Mouse (Mus musculus) hindbrain, postnatal 0 days (tissue): ENCODE data around the gene Det1. TPM values are rescaled to one million over a fixed set of nuclear protein-coding genes. Genes with fewer than 3 reads are reported as not detected.

Experiments used
- ATAC-seq: fragments of 200-750 bp; cut with Nextera tagmentation; 2 replicates; pipeline ENCODE4 v1.8.0; 2017; ENCODE audit warnings: mild to moderate bottlenecking, moderate TSS enrichment, moderate library complexity
- DNase-seq: peaks from one replicate; pipeline ENCODE4 v3.0.0-alpha.2; 2015; ENCODE audit warnings: low spot score
- H3K27ac ChIP-seq: fragments of 300-500 bp; sonication (generic); 2 replicates; pipeline ENCODE4 v1.5.1; 2014; ENCODE audit warnings: mild to moderate bottlenecking
- H3K27me3 ChIP-seq: fragments of 300-500 bp; sonication (generic); 2 replicates; pipeline ENCODE4 v1.6.1; 2014; ENCODE audit warnings: low read length, mixed read lengths; ENCODE audit not compliant: insufficient read depth
- H3K36me3 ChIP-seq: fragments of 300-500 bp; sonication (generic); 2 replicates; pipeline ENCODE4 v1.6.1; 2014; ENCODE audit warnings: low read length, mixed read lengths; ENCODE audit not compliant: insufficient read depth
- H3K4me1 ChIP-seq: fragments of 300-500 bp; sonication (generic); 2 replicates; pipeline ENCODE4 v1.6.1; 2014; ENCODE audit warnings: antibody characterized with exemption, low read length, mixed read lengths; ENCODE audit not compliant: insufficient read depth
- H3K4me2 ChIP-seq: fragments of 300-500 bp; sonication (generic); 2 replicates; pipeline ENCODE4 v1.6.1; 2014; ENCODE audit warnings: low read depth, mild to moderate bottlenecking, low read length, moderate library complexity, mixed read lengths
- H3K4me3 ChIP-seq: fragments of 300-500 bp; sonication (generic); 2 replicates; pipeline ENCODE4 v1.5.1; 2014; ENCODE audit warnings: low read length
- H3K9ac ChIP-seq: fragments of 300-500 bp; sonication (generic); replicated peaks from 2 replicates; pipeline ENCODE4 v1.6.1; 2014; ENCODE audit warnings: mild to moderate bottlenecking, low read length, moderate library complexity, mixed read lengths
- H3K9me3 ChIP-seq: fragments of 300-500 bp; sonication (generic); 2 replicates; pipeline ENCODE4 v1.6.1; 2016; ENCODE audit warnings: low read length, mixed read lengths
- CTCF ChIP-seq: IDR thresholded peaks from 2 replicates; pipeline ENCODE4 v1.5.1; 2016; ENCODE audit warnings: antibody characterized with exemption, control low read depth, low read depth
- WGBS: fragments of 180-500 bp; shearing (Covaris S2); extraction: QIAGEN DNeasy Blood & Tissue Kit; methylation state at CpG from one replicate; pipeline ENCODE4 v1.1.7; 2014; 5-methylcytosine and 5-hydroxymethylcytosine counted together
- polyA plus RNA-seq: library from polyadenylated mRNA; unstranded; fragments of >200 nt; fragmentation: Nextera tagmentation; extraction: Ambion mirVana; gene quantifications from 2 replicates; pipeline ENCODE4 v1.2.1, GENCODE M21; 2015
- total RNA-seq: library from RNA; depleted of rRNA; stranded (reverse); fragments of >200 nt; gene quantifications from 2 replicates; pipeline ENCODE4 v1.2.3, GENCODE M21; 2014

Det1 gene
- total and polyA plus RNA-seq, 2 experiments from 2014 or later, result 6.4 to 10.4 TPM

- Histone ChIP-seq H3K36me3 (no peaks in the 10 kb centered on the region), H3K9me3 (no peaks in the 10 kb centered on the region), H3K9ac (no peak overlapping the region), H3K27ac (no peak overlapping the region), H3K4me2 (no peak overlapping the region), H3K4me3 (no peak overlapping the region), H3K4me1 (no peaks in the 10 kb centered on the region), H3K27me3 (no peaks in the 10 kb centered on the region)
- TF ChIP-seq CTCF, result no peak
- no peak for DNase-seq
- 81% methylated on average over 3 of the region's 3 CpGs for WGBS
- no peak for ATAC-seq
Observed at GRCm38 (mm10) chr7:78803841-78804240, 43.2 kb downstream of the Det1 start.

DNA sequence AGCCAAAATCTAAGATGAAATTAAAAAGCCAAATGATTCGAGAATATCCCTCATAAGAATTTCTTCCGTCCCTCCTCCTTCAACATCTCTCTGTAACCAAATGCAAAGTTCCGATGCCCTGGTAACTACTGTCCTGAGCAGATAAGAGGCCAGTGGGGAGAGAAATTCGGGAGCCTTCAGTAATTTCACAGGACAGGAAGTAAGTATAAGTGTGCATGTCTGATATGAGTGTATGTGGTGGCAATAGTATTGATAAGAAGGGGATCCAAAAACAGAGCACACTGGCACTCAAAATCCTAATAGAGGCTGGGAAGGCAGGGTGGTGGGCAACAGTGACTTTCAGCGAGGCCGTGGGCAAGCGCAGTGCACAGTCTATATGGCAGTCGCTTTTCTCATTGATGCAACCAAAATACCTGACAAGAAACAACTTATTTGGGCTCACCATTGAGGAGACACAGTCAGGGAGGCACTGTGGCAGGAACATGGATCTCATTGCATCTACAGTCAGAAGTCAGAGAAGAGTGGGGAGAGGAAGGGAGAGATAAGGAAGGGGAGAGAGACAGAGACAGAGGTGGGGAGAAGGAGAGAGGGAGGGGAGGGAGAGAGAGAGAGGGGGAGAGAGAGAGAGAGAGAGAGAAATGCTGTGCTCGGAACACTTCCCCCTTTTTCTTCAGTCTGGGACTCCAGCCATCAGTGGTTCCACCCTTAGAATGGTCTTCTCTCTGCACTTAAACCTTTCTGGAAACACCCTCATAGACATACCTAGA lies 47.1 kb downstream of the Det1 start:
- H3K9ac ChIP-seq, result no peak overlapping the region
- no peak for ATAC-seq
- TF ChIP-seq CTCF, result no peak
- no peak overlapping the region for H3K4me3 ChIP-seq
- H3K4me1 ChIP-seq, result 0 out of 2 replicates have a peak, but pooled peaks cover 2% of the 10 kb centered on the region
- H3K9me3 ChIP-seq, result no peaks in the 10 kb centered on the region
- no peaks in the 10 kb centered on the region for H3K36me3 ChIP-seq
- H3K4me2 ChIP-seq, result no peak overlapping the region
- no peak overlapping the region for H3K27ac ChIP-seq
- no peaks in the 10 kb centered on the region for H3K27me3 ChIP-seq
- WGBS, result 77% methylated on average over 9 of the region's 9 CpGs
- DNase-seq, result no peak

DNA sequence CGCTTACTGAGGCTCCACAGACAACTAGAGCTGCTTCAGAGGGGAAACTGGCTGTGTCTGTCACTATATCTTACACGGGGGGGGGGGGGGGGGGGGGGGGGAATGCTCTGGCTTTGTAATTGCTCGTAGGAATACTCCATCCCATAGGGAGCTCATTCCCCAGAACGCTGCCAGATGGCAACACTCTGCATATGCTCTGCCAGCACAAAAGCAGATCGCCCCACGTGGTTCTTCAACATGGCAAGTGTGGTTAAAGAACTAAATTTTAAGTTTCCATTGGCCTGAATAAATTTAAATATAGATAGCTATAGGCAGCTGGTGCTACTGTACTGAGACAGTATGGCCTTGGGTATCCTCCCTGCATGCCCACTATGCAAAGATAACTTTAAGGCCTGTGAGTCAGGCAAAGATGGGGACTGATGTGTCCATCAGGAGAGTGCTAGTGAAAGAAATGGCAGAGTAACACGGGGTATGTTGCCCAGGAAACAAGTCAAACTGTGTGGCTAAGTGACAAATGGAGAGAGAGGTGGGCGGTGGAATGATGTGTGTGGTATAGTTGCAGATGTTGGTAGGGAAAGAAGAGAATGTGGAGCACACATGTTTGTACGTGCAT lies 49.1 kb downstream of the Det1 start:
- ATAC-seq, result peak; percentile 64
- WGBS, result 27% methylated on average over 8 of the region's 9 CpGs
- no peak for TF ChIP-seq CTCF
- Histone ChIP-seq H3K27ac (no peak overlapping the region), H3K9me3 (no peaks in the 10 kb centered on the region), H3K9ac (no peak overlapping the region), H3K27me3 (no peaks in the 10 kb centered on the region), H3K4me1 (0 out of 2 replicates have a peak, but pooled peaks cover 3% of the 10 kb centered on the region), H3K36me3 (no peaks in the 10 kb centered on the region), H3K4me2 (no peak overlapping the region), H3K4me3 (no peak overlapping the region)
- DNase-seq, result peak; percentile 65

- no peaks in the 10 kb centered on the region for H3K36me3 ChIP-seq
- H3K27me3 ChIP-seq, result no peaks in the 10 kb centered on the region
- no peak overlapping the region for H3K4me3 ChIP-seq
- DNase-seq (no peak), ATAC-seq (no peak)
- no peak overlapping the region for H3K27ac ChIP-seq
- TF ChIP-seq CTCF, result no peak
- 81% methylated on average over 3 of the region's 3 CpGs for WGBS
- 0 out of 2 replicates have a peak, but pooled peaks cover 3% of the 10 kb centered on the region for H3K4me1 ChIP-seq
- no peak overlapping the region for H3K4me2 ChIP-seq
- H3K9me3 ChIP-seq, result no peaks in the 10 kb centered on the region
- H3K9ac ChIP-seq, result no peak overlapping the region
Observed at GRCm38 (mm10) chr7:78796624-78797023, 50.4 kb downstream of the Det1 start.

DNA sequence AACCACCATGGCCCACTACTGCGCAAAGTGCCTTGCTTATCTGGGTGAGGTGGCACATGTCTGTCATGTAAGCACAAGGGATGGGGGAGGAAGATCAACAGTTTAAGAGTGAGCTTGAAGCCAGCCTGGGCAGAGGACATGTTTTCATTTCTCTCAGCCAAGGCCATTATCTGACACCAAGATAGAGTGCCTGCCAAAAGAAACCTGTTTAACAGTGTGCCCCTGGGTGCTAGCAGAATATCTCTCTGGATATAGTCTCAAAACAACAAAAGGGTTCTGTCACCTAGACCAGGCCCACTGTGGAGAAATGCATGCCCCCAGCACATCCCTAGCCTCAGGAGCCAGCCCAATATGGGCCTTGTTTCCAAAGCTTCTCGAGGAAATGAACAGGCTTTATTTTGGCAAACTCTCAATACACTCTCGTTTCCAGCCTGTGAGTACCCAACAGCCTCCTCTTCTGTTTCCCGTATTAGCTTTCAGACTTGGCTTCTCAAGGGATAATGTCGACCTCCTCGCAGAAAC lies 52.4 kb downstream of the Det1 start:
- TF ChIP-seq CTCF, result no peak
- no peak for DNase-seq
- no peak overlapping the region for H3K27ac ChIP-seq
- no peak for ATAC-seq
- H3K36me3 ChIP-seq, result peaks cover 8% of the 10 kb centered on the region; the same call in 1 of the 2 replicates
- H3K27me3 ChIP-seq, result no peaks in the 10 kb centered on the region
- H3K4me1 ChIP-seq, result 0 out of 2 replicates have a peak, but pooled peaks cover 3% of the 10 kb centered on the region
- no peaks in the 10 kb centered on the region for H3K9me3 ChIP-seq
- no peak overlapping the region for H3K4me2 ChIP-seq
- no peak overlapping the region for H3K9ac ChIP-seq
- H3K4me3 ChIP-seq, result no peak overlapping the region
- 56% methylated on average over 6 of the region's 6 CpGs for WGBS

- H3K4me2 ChIP-seq, result no peak overlapping the region
- WGBS, result 88% methylated on average over 13 of the region's 13 CpGs
- ATAC-seq, result no peak
Observed at GRCm38 (mm10) chr7:78793895-78794570, 53.0 kb downstream of the Det1 start.

More at GRCm38 (mm10) chr7:78793895-78794570, 53.0 kb downstream of the Det1 start:
- Histone ChIP-seq H3K27ac (no peak overlapping the region), H3K36me3 (peaks cover 14% of the 10 kb centered on the region), H3K9ac (no peak overlapping the region), H3K4me1 (0 out of 2 replicates have a peak, but pooled peaks cover 3% of the 10 kb centered on the region), H3K27me3 (no peaks in the 10 kb centered on the region), H3K4me3 (no peak overlapping the region), H3K9me3 (no peaks in the 10 kb centered on the region)
- DNase-seq, result no peak
- no peak for TF ChIP-seq CTCF
